Mouse (Mus musculus) gastrocnemius, adult 2 months (tissue): ENCODE results near the gene Arl3. TPM values are rescaled to one million over a fixed set of nuclear protein-coding genes. Genes with fewer than 3 reads are reported as not detected.

Experiments
- DNase-seq: peaks from one replicate; pipeline ENCODE4 v3.0.0; 2022
- H3K27ac ChIP-seq: fragments of 200-600 bp; 2 replicates; pipeline ENCODE4 v1.8.1; 2022; ENCODE audit warnings: mild to moderate bottlenecking
- H3K4me3 ChIP-seq: fragments of 200-600 bp; 2 replicates; pipeline ENCODE4 v1.8.1; 2022; ENCODE audit warnings: mild to moderate bottlenecking, moderate library complexity
- CTCF ChIP-seq: fragments of 200-600 bp; IDR thresholded peaks from 2 replicates; pipeline ENCODE4 v1.8.1; 2022; ENCODE audit warnings: antibody characterized with exemption, mild to moderate bottlenecking, moderate library complexity
- intact Hi-C: fragments of 180-260 bp; cut with DNase I; formaldehyde crosslinking; loops from one replicate; pipeline ENCODE4 v1.15.1; 2025
- total RNA-seq, 2 experiments: library from RNA; stranded (reverse); gene quantifications; 2 replicates each; pipeline ENCODE4 v1.2.3; 2021

Arl3 gene
- total RNA-seq, 2 experiments from 2014 or later, result 64.0 to 67.7 TPM

- intact Hi-C loops, result loop anchor here (10.0 kb wide), 1 partner anchor 48 kb away; no protein-coding TSS in a partner anchor
- TF ChIP-seq CTCF, result no peak
- no peak overlapping the region for H3K4me3 ChIP-seq
- no peak for DNase-seq
- H3K27ac ChIP-seq, result no peak overlapping the region
Observed at GRCm38 (mm10) chr19:46606718-46607117, 33.7 kb upstream of the Arl3 start.

GRCm38 (mm10) chr19:46602406-46602805, 29.4 kb upstream of the Arl3 start:
- Histone ChIP-seq H3K27ac (no peak overlapping the region), H3K4me3 (no peak overlapping the region)
- DNase-seq, result no peak
- intact Hi-C loops, result loop anchor here (10.0 kb wide), 1 partner anchor 52 kb away; no protein-coding TSS in a partner anchor
- no peak for TF ChIP-seq CTCF

- no peak for DNase-seq
- TF ChIP-seq CTCF, result no peak
- H3K27ac ChIP-seq, result no peak overlapping the region
- intact Hi-C loops, result loop anchor here (10.0 kb wide), 1 partner anchor 53 kb away; no protein-coding TSS in a partner anchor
- H3K4me3 ChIP-seq, result peak overlapping the region; percentile 17; the same call in 1 of the 2 replicates
Observed at GRCm38 (mm10) chr19:46601491-46601890, 28.5 kb upstream of the Arl3 start.

- no peak for DNase-seq
- Histone ChIP-seq H3K27ac (peak overlapping the region; percentile 88), H3K4me3 (peak overlapping the region; percentile 92)
- intact Hi-C loops, result loop anchor here (10.0 kb wide), 1 partner anchor 54 kb away; no protein-coding TSS in a partner anchor
- no peak for TF ChIP-seq CTCF
Observed at GRCm38 (mm10) chr19:46600371-46600770, 27.4 kb upstream of the Arl3 start.

- peak overlapping the region; percentile 92 for H3K4me3 ChIP-seq
- intact Hi-C loops, result loop anchor here (10.0 kb wide), 1 partner anchor 55 kb away; no protein-coding TSS in a partner anchor
- peak; percentile 37 for DNase-seq
- H3K27ac ChIP-seq, result peak overlapping the region; percentile 88
- no peak for TF ChIP-seq CTCF
Observed at GRCm38 (mm10) chr19:46599375-46600256, 26.6 kb upstream of the Arl3 start.

- Histone ChIP-seq H3K4me3 (peak within 1 kb of the TSS; percentile 92), H3K27ac (peak within 1 kb of the TSS; percentile 88)
- peak; percentile 97 for DNase-seq
- no peak for TF ChIP-seq CTCF
- intact Hi-C loops, result no loop called here
Observed at GRCm38 (mm10) chr19:46598720-46599252, 25.8 kb upstream of the Arl3 start, which contains the start of gene Wbp1l. Gene Wbp1l (plus strand): TSS chr19:46599084.

- TF ChIP-seq CTCF, result no peak
- DNase-seq, result no peak
- Histone ChIP-seq H3K4me3 (peak overlapping the region; percentile 92), H3K27ac (peak overlapping the region; percentile 88)
- intact Hi-C loops, result no loop called here
Observed at GRCm38 (mm10) chr19:46598187-46598586, 25.2 kb upstream of the Arl3 start.

GRCm38 (mm10) chr19:46592751-46593439, 19.9 kb upstream of the Arl3 start:
- intact Hi-C loops, result no loop called here
- TF ChIP-seq CTCF, result peak; percentile 18; the same call in 1 of the 2 replicates
- no peak for DNase-seq
- Histone ChIP-seq H3K4me3 (no peak overlapping the region), H3K27ac (no peak overlapping the region)

GRCm38 (mm10) chr19:46591575-46591974, 18.6 kb upstream of the Arl3 start:
- Histone ChIP-seq H3K4me3 (no peak overlapping the region), H3K27ac (no peak overlapping the region)
- DNase-seq, result no peak
- intact Hi-C loops, result no loop called here
- no peak for TF ChIP-seq CTCF

- Histone ChIP-seq H3K4me3 (no peak overlapping the region), H3K27ac (no peak overlapping the region)
- intact Hi-C loops, result loop anchor here (1.0 to 10.0 kb wide), 2 partner anchors 152 to 277 kb away; no protein-coding TSS in a partner anchor
- peak; percentile 90 for DNase-seq
- TF ChIP-seq CTCF, result peak; percentile 99
Observed at GRCm38 (mm10) chr19:46587823-46588508, 15.0 kb upstream of the Arl3 start.

- Histone ChIP-seq H3K4me3 (peak overlapping the region; percentile 76), H3K27ac (peak overlapping the region; percentile 24; the same call in 1 of the 2 replicates)
- DNase-seq, result no peak
- no peak for TF ChIP-seq CTCF
- intact Hi-C loops, result no loop called here
Observed at GRCm38 (mm10) chr19:46575196-46575595, 2.2 kb upstream of the Arl3 start.

GRCm38 (mm10) chr19:46573990-46574389, 992 bp upstream of the Arl3 start:
- intact Hi-C loops, result loop anchor here (5.0 kb wide), 1 partner anchor 497 kb away; the partner anchor contains the start of gene Nolc1
- H3K27ac ChIP-seq, result peak overlapping the region; percentile 93
- peak overlapping the region; percentile 76 for H3K4me3 ChIP-seq
- TF ChIP-seq CTCF, result no peak
- no peak for DNase-seq
